Mouse (Mus musculus) midbrain, embryonic 16.5 days (tissue): ENCODE measurements around the gene 4933430I17Rik. TPM values are rescaled to one million over a fixed set of nuclear protein-coding genes. Genes with fewer than 3 reads are reported as not detected.

ENCODE experiments used
- ATAC-seq: fragments of 200-750 bp; cut with Nextera tagmentation; 2 replicates; pipeline ENCODE4 v1.8.0; 2017; ENCODE audit warnings: moderate TSS enrichment
- H3K27ac ChIP-seq: fragments of 300-500 bp; sonication (generic); 2 replicates; pipeline ENCODE4 v1.5.1; 2014; ENCODE audit warnings: mild to moderate bottlenecking, low read length, mixed read lengths
- H3K27me3 ChIP-seq: fragments of 300-500 bp; sonication (generic); 2 replicates; pipeline ENCODE4 v1.6.1; 2014; ENCODE audit warnings: low read depth, low read length, mixed read lengths; ENCODE audit not compliant: control insufficient read depth, insufficient read depth
- H3K36me3 ChIP-seq: fragments of 300-500 bp; sonication (generic); 2 replicates; pipeline ENCODE4 v1.6.1; 2014; ENCODE audit warnings: mild to moderate bottlenecking, low read length, moderate library complexity, mixed read lengths; ENCODE audit not compliant: control insufficient read depth, insufficient read depth
- H3K4me1 ChIP-seq: fragments of 300-500 bp; sonication (generic); 2 replicates; pipeline ENCODE4 v1.6.1; 2014; ENCODE audit warnings: mild to moderate bottlenecking, low read length, mixed read lengths; ENCODE audit not compliant: control insufficient read depth, insufficient read depth
- H3K4me2 ChIP-seq: fragments of 300-500 bp; sonication (generic); 2 replicates; pipeline ENCODE4 v1.6.1; 2014; ENCODE audit warnings: mild to moderate bottlenecking, low read length, mixed read lengths
- H3K4me3 ChIP-seq: fragments of 300-500 bp; sonication (generic); 2 replicates; pipeline ENCODE4 v1.5.1; 2014; ENCODE audit warnings: low read depth, mild to moderate bottlenecking, low read length, moderate library complexity, mixed read lengths
- H3K9ac ChIP-seq: fragments of 300-500 bp; sonication (generic); 2 replicates; pipeline ENCODE4 v1.6.1; 2014; ENCODE audit warnings: low read depth, low read length, mixed read lengths
- H3K9me3 ChIP-seq: fragments of 300-500 bp; sonication (generic); replicated peaks from 2 replicates; pipeline ENCODE4 v1.6.1; 2014; ENCODE audit warnings: mild to moderate bottlenecking, low read length, mixed read lengths; ENCODE audit not compliant: control insufficient read depth, poor library complexity, severe bottlenecking
- WGBS: fragments of 180-500 bp; shearing (Covaris S2); extraction: QIAGEN DNeasy Blood & Tissue Kit; methylation state at CpG from one replicate; pipeline ENCODE4 v1.1.7; 2014; 5-methylcytosine and 5-hydroxymethylcytosine counted together
- polyA plus RNA-seq: library from polyadenylated mRNA; unstranded; fragments of >200 nt; fragmentation: Nextera tagmentation; extraction: Ambion mirVana; gene quantifications from 2 replicates; pipeline ENCODE4 v1.2.1, GENCODE M21; 2015

The 4933430I17Rik gene
- polyA plus RNA-seq, 1 experiment from 2014 or later = 0.49 TPM

DNA sequence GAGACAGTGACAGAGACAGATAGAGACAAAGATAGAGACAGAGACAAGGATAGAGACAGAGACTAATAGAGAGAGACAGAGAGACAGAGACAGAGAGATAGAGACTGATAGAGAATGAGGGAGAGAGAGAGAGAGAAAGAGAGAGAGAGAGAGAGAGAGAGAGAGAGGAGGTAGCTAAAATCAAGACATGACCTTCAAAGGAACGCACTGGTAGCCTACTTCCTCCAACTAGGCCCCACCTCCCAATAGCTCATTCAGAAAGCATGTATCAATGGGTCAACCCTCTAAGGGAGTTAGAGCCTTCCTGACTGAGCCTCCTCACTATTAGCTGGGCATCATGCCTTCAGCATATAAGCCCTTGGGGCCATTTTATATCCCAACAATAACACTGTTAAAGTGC lies 43.2 kb downstream of the 4933430I17Rik start:
- 100% methylated on average over 1 of the region's 1 CpGs for WGBS
- Histone ChIP-seq H3K4me1 (no peaks in the 10 kb centered on the region), H3K9ac (no peak overlapping the region), H3K36me3 (no peaks in the 10 kb centered on the region), H3K27me3 (no peaks in the 10 kb centered on the region), H3K9me3 (no peaks in the 10 kb centered on the region), H3K4me2 (no peak overlapping the region), H3K4me3 (no peak overlapping the region), H3K27ac (no peak overlapping the region)
- no peak for ATAC-seq

DNA sequence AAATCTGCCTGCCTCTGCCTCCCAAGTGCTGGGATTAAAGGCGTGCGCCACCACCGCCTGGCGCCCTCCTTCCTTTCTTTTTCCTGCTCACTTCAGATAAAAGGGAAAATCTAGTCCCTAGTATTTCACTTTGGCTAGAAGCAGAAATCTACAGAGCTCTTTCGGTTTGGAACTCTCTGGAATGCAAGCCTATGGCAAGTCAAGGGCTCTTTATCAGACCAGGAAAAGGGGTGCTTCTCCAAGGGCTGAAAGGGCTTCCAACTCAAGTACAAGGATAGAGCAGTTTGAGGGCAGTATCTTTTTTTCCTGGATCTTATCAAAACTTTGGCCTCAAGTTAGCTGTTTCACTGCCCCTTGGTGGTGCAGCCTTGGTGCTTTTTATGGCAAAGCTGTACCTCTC lies 44.4 kb downstream of the 4933430I17Rik start:
- no peak overlapping the region for H3K9ac ChIP-seq
- H3K36me3 ChIP-seq = no peaks in the 10 kb centered on the region
- ATAC-seq = no peak
- 90% methylated on average over 5 of the region's 5 CpGs for WGBS
- H3K4me1 ChIP-seq = no peaks in the 10 kb centered on the region
- no peak overlapping the region for H3K4me2 ChIP-seq
- no peak overlapping the region for H3K4me3 ChIP-seq
- no peak overlapping the region for H3K27ac ChIP-seq
- H3K9me3 ChIP-seq = no peaks in the 10 kb centered on the region
- no peaks in the 10 kb centered on the region for H3K27me3 ChIP-seq

DNA sequence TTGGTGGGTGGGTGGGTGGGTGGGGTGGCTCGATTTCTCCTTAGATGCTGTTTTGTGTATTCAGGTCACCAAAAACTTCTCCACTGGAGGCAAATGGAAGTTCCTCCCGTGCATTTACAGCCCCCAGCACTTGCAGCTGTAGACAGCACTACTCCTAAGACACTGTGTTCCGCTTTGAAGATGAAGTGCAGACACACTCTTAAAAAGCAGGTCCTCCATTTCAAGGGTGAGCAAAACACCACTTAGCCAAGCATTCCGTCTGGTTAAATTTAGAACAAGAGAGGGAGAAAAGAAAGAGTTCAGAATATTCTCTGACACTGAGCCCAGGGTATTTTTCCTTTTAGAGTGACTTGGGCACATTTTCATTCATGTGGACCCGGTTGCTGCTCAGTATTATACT lies 44.9 kb downstream of the 4933430I17Rik start:
- Histone ChIP-seq H3K4me2 (no peak overlapping the region), H3K4me3 (no peak overlapping the region), H3K4me1 (no peaks in the 10 kb centered on the region), H3K27ac (no peak overlapping the region), H3K9ac (no peak overlapping the region), H3K9me3 (no peaks in the 10 kb centered on the region), H3K36me3 (no peaks in the 10 kb centered on the region), H3K27me3 (no peaks in the 10 kb centered on the region)
- 83% methylated on average over 5 of the region's 5 CpGs for WGBS
- no peak for ATAC-seq

DNA sequence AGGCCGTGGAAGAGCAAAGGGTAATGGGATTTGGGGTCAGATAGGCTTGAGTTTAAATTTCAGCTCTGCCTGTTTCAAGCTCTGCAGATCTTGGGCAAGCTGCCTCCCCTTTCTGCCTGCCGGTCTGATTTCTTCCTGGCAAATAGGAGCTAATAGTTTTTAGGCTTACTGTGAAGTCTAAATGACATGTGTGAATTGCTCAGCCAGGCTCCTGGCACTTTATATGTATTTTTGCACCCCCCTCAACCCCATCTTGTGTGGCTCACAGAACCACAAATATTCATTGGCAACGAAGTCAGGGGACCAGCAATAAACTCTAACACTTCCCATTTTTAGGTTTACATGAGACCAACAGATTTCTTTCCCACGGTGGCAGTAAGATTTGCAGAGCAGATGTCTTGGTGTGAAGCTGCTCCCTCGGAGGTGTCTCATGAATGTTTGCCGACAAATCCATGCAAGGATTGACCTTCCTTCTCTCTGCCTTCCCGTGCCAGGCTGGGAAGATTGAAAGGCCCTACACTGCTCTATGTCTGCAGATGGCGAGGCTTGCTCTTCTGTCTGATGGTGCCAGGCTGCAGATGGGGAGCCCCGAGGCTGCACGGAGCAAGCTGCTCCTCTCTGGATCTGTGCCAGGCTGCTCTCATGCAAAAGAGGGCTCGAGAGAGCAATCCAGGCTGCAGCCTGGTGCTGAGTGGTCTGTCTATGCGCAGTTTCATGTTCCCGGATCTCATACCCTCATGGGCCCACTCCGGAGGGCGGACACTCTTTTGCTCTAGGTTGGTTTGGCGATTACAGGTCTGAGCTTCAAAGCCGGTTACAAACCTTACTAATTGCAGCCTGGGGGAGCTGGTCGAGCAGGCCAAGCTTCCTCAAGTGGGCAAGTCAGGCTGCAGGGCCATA lies 57.4 kb downstream of the 4933430I17Rik start:
- H3K27ac ChIP-seq = peak overlapping the region; percentile 73
- peak; percentile 91 for ATAC-seq
- H3K9me3 ChIP-seq = no peaks in the 10 kb centered on the region
- H3K36me3 ChIP-seq = no peaks in the 10 kb centered on the region
- peak overlapping the region; percentile 65 for H3K9ac ChIP-seq
- H3K4me3 ChIP-seq = peak overlapping the region; percentile 56
- 15% methylated on average over 18 of the region's 18 CpGs for WGBS
- H3K27me3 ChIP-seq = no peaks in the 10 kb centered on the region
- peaks cover 14% of the 10 kb centered on the region for H3K4me1 ChIP-seq
- H3K4me2 ChIP-seq = peak overlapping the region; percentile 99

DNA sequence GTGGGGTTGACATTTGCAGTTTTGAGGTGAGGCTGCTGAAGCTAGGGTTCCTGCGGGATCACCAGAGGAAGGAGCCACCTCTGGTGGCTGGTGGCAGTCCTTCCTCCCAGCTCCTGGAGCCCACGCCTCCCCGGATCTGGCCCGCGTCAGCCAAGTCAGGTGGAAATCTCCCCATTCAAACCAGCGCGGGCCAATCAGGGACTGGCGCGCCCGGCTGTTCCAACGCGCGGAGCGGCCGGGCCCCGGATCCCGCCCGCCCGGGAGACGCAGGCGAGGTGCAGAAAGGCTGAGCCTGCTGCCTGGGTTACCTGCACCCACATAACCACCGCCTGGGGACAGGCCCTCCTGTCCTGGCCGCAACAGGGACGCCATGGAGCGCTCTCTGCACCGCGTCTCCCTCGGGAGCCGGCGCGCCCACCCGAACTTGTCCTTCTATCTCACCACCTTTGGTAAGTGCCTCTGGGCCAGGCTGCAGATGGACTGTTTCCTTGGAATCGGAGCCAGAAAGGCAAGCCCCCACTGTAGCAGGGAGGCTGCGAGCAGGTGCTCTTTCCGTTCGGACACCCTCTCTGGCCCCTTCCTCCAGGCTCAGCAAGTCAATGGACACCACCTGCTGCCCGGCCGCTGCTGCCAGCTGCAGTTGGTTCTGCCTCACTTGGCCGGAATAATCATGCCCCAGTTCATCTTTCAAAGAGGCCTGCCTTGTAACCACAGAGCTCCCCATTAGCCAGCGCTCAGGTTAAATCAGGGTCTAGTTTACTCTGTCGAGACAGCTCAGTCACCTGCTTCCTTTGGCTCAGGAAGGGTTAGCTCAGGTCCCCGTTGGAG lies 58.3 kb downstream of the 4933430I17Rik start:
- H3K4me1 ChIP-seq = peaks cover 14% of the 10 kb centered on the region

DNA sequence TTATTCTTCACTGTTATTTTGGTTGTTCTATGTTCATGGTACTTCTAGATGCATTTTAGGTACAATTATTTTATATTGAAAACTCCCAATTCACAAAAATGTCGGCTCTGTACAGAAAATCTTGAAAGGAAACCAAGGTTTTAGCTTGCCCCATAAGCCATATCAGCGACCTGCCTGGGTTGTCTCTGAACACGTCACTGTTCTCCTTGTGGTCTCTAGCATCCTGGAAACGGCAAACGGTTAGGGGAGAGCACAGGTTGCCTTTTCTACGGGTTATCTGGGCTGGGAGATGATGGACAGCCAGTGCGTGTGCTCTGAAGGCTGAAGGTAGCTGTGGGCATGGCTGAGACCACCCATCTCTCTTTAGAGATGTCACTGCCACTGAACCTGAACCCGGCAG lies 61.9 kb downstream of the 4933430I17Rik start:
- Histone ChIP-seq H3K36me3 (no peaks in the 10 kb centered on the region), H3K4me2 (no peak overlapping the region), H3K9ac (no peak overlapping the region), H3K4me3 (no peak overlapping the region), H3K27ac (no peak overlapping the region), H3K9me3 (no peaks in the 10 kb centered on the region), H3K4me1 (peaks cover 13% of the 10 kb centered on the region), H3K27me3 (no peaks in the 10 kb centered on the region)
- no peak for ATAC-seq
- 92% methylated on average over 8 of the region's 8 CpGs for WGBS

More for the DNA sequence above, 58.3 kb downstream of the 4933430I17Rik start:
- H3K4me3 ChIP-seq = peak overlapping the region; percentile 56
- peak; percentile 80 for ATAC-seq
- H3K4me2 ChIP-seq = peak overlapping the region; percentile 99
- H3K9ac ChIP-seq = peak overlapping the region; percentile 65
- peak overlapping the region; percentile 73 for H3K27ac ChIP-seq
- 1% methylated on average over 42 of the region's 42 CpGs for WGBS
- H3K36me3 ChIP-seq = no peaks in the 10 kb centered on the region
- no peaks in the 10 kb centered on the region for H3K27me3 ChIP-seq
- H3K9me3 ChIP-seq = no peaks in the 10 kb centered on the region

DNA sequence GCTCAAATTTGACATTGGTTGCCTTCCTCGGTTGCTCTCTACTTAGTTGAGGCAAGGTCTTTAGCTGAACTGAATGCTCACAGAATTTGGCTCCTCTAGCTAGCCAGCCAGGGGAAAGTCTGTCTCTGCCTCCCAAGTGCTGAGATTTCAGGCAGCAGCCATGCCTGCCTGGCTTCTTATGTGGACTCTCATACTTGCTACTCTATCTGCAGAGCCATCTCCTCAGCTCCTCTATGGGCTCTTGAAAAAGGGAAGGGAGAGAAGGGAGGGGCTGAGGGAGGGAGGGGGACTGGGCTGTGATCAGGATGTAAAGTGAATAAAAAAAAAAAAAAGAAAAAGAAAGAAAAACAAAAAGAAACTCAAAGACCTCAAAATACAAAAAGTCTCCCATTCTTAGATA lies 65.7 kb downstream of the 4933430I17Rik start:
- ATAC-seq = no peak
- no peak overlapping the region for H3K9ac ChIP-seq
- WGBS = 86% methylated on average over 1 of the region's 1 CpGs
- H3K4me2 ChIP-seq = no peak overlapping the region
- H3K27ac ChIP-seq = no peak overlapping the region
- H3K36me3 ChIP-seq = no peaks in the 10 kb centered on the region
- H3K4me3 ChIP-seq = no peak overlapping the region
- no peaks in the 10 kb centered on the region for H3K27me3 ChIP-seq
- H3K9me3 ChIP-seq = no peaks in the 10 kb centered on the region
- H3K4me1 ChIP-seq = no peaks in the 10 kb centered on the region

DNA sequence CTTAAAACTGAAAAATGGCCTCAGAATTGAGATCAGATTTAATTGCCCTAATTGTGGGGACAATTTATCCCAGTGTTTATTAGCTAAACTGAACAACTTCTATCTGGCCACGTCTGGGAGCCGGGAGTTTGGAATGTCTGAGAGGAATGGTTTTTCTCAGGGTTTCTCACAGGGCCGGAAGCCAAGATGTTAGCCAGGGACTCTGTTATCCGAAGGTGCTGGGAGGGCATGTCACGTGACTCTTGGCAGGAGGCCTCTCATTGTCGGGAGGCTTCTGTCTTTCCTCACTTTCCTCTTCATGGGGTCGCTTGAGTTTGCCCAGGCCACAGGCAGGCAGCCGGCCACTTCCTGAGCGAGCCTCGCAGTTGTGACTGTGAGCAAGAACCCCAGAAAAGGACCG lies 66.2 kb downstream of the 4933430I17Rik start:
- Histone ChIP-seq H3K4me1 (no peaks in the 10 kb centered on the region), H3K27me3 (no peaks in the 10 kb centered on the region), H3K4me2 (no peak overlapping the region), H3K27ac (0 out of 2 replicates have a peak overlapping the region, but pooled peaks have one; percentile 17), H3K4me3 (no peak overlapping the region), H3K9me3 (no peaks in the 10 kb centered on the region), H3K36me3 (no peaks in the 10 kb centered on the region), H3K9ac (no peak overlapping the region)
- no peak for ATAC-seq
- WGBS = 12% methylated on average over 11 of the region's 11 CpGs
